Mouse (Mus musculus) ES-E14 (cell line): ENCODE results near the gene Doc2g.

ENCODE experiments used
- CHD2 ChIP-seq: IDR thresholded peaks from 2 replicates; pipeline ENCODE4 v1.6.1; 2014; ENCODE audit warnings: mild to moderate bottlenecking, low read depth, low read length, inconsistent platforms
- HCFC1 ChIP-seq: IDR thresholded peaks from 2 replicates; pipeline ENCODE4 v1.6.1; 2012; ENCODE audit warnings: low read length, inconsistent platforms, borderline replicate concordance; ENCODE audit not compliant: insufficient read depth
- MAFK ChIP-seq: IDR thresholded peaks from 2 replicates; pipeline ENCODE4 v1.6.1; 2014; ENCODE audit warnings: mild to moderate bottlenecking, low read depth, low read length, inconsistent platforms; ENCODE audit not compliant: insufficient read depth
- ZC3H11A ChIP-seq: IDR thresholded peaks from 2 replicates; pipeline ENCODE4 v1.6.1; 2012; ENCODE audit warnings: low read depth, mild to moderate bottlenecking, inconsistent platforms, low read length, borderline replicate concordance
- ZNF384 ChIP-seq: IDR thresholded peaks from 2 replicates; pipeline ENCODE4 v1.6.1; 2012; ENCODE audit warnings: low read depth, low read length, inconsistent platforms

- TF ChIP-seq MAFK, result no peak
- no peak for TF ChIP-seq CHD2
- no peak for TF ChIP-seq ZNF384
- TF ChIP-seq HCFC1, result no peak
- no peak for TF ChIP-seq ZC3H11A
These were observed 6.4 kb upstream of the Doc2g start for GRCm38 (mm10) chr19:3996747-3997146.
